Mouse (Mus musculus): Measurements from ENCODE around the gene Cep295.
"Not testable (repeated sequence)": the region's sequence is repeated elsewhere in the genome, so short reads cannot be mapped to it uniquely, and the experiment has no call there.

Gene Cep295

DNA sequence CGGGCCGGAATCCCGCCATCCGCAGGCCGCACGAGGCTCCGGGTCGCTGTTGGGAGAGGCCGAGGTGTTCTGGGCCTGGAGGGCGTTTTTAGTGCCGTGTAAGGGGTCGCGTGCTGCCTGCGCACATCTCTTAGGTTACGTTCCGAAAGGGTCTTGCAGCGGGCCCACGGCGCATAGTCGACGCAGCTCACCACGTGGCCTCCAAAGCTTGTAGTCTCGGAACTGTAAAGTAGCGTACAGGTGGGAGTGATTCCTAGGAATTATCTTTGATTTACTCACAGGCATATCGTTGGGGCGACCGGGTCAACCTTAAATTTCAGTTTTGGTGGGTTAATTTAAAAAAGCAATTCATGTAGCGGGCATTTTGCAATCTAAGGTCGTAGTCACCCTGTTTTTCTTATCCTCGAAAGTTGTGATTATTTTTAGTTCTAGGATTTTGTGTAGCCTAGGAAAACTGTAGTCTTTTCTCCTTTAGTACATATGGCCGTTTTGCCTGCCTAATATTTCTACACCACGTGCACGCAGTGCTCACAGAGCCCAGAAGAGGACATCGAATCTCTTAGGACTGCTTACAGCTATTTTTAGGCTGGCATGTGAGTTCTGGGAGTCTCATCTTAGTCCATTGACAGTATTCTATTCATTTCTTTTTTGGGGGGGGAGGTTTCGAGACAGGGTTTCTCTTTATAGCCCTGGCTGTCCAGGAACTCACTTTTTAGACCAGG lies 51.0 kb downstream of the Cep295 start, which contains the start of gene 4931406C07Rik:
Gene 4931406C07Rik (minus strand): TSS at position 51 of the 722 bp plus-strand sequence.
- DNase-seq, result no peak

DNA sequence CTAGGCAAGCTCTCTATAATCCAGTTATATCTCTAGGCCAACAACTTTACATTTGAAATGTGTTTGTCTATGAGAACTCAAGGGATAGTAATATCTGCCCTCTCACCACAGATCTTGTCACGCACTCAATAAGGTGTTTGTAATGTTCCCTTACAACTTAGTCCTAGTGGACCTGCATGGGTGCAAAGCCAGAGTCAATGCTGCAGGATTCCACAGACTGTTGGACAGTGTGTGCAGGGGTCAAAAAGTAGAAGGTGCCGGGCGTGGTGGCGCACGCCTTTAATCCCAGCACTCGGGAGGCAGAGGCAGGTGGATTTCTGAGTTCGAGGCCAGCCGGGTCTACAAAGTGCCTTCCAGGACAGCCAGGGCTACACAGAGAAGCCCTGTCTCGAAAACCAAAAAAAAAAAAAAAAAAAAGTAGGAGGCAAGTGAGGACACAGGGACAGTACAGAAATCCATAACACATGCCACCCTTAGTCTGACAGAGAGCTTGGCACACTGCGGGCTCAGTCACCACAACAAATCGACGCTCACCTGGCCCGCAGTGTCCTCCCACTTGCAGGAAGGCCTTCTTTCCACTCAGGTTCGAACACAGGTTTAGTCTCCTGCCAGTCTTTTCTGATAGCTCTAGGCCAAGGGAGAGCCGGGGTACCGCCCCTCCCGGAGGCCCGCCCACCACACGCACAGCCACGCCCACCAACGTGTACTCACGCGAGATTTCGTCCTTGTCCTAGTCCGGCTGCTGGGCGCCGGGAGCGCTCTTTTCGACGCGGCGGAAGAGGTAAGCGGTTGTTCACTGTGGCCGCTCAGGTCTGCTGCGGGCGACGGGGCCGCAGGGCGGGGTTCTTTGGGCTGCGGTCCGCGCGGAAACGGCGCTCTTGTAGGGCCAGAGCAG lies 51.8 kb downstream of the Cep295 start, which contains the start of gene Taf1d:
Gene Taf1d (plus strand): TSS at position 712 of the 895 bp plus-strand sequence.
- DNase-seq, result peak; percentile 98

GRCm38 (mm10) chr9:15302881-15303280 lies 54.7 kb downstream of the Cep295 start:
- DNase-seq, result no peak

GRCm38 (mm10) chr9:15302006-15302405 lies 55.6 kb downstream of the Cep295 start:
- not testable (repeated sequence) for DNase-seq

- DNase-seq, result no peak
Measured at GRCm38 (mm10) chr9:15301399-15301798, 56.2 kb downstream of the Cep295 start.

DNA sequence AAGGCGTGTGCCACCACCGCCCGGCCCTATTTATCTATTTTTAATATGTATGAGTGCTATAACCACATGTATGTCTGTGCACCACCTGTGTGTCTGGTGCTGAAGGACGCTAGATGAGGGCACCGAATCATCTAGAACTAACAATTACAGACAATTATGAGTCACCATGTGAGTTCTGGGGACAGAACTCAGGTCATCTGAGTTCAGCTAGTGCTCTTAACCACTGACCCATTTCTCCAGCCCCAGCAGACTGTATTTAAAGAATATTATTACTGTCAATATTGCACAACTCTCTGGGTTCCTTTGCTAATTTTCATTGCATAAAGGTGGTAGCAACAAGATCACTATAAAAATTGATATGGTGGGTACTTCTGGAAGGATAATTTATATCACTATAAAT lies 57.5 kb downstream of the Cep295 start:
- DNase-seq, result no peak

GRCm38 (mm10) chr9:15298451-15298850 lies 59.1 kb downstream of the Cep295 start:
- DNase-seq, result no peak

GRCm38 (mm10) chr9:15297112-15297511 lies 60.5 kb downstream of the Cep295 start:
- no peak for DNase-seq

- no peak for DNase-seq
Measured at GRCm38 (mm10) chr9:15289251-15289650, 68.3 kb downstream of the Cep295 start.

GRCm38 (mm10) chr9:15288402-15288801 lies 69.2 kb downstream of the Cep295 start:
- no peak for DNase-seq

DNA sequence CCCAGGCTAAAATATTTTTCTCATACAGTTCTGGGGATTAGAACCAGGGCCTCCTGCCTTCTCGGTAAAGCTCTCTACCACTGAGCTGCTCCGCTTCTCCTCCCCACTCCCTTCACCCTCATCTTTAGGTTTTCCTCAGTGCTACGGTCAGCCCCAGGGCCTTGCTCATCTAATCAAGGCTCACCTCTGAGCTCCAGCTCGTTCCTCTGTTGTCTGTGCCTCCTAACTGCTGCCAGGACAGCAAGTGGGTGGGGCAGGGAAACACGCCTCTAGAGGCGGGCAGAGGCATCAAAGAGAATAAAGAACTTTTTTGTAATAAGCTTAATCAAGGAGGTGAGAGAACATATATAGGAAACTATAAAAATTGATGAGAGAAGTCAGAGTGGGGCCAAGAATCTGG lies 69.7 kb downstream of the Cep295 start:
- DNase-seq, result no peak

DNA sequence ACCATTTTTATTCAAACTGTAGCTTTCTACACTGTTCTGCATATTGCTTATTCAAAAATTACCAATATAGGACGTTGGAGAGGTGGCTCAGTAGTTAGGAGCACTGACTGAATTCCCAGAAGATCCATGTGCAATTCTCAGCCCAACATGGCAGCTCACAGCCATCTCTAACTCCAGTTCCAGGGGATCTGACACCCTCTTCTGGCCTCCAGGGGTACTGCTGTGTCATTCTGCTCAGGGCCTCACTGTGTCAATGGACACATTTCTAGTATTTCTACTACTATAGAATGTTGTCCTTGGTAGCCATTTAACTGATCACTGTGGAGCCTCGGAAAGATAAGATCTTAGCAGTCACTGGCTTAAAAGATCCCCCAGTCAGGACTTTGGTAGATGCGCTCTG lies 72.1 kb downstream of the Cep295 start:
- DNase-seq, result no peak

DNA sequence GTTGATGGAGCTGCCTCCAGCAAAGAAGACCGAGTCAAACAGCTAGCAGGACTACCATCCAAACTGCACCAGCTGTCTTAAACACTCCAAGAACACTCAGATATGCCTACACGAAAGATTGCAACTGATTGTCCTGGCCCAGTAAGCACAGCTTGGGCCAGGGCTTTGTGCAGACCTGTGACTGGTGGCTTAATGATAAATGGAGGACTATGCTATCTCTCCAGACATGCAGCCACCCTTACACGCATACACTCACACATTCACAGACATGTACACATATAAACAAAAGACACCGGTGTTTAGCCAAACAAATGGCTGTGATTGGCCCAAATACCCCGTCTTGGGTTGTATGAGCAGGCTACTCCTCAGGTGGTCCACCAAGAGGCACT lies 77.1 kb downstream of the Cep295 start:
- no peak for DNase-seq

GRCm38 (mm10) chr9:15279649-15280490 lies 77.7 kb downstream of the Cep295 start, which contains the start of gene Med17:
Gene Med17, minus strand, starts transcription at chr9:15279931.
- DNase-seq, result peak; percentile 91

- no peak for DNase-seq
Measured at GRCm38 (mm10) chr9:15279139-15279648, 78.4 kb downstream of the Cep295 start.

GRCm38 (mm10) chr9:15278343-15278742 lies 79.2 kb downstream of the Cep295 start:
- no peak for DNase-seq

GRCm38 (mm10) chr9:15276855-15277254 lies 80.7 kb downstream of the Cep295 start:
- no peak for DNase-seq

- DNase-seq, result no peak
Measured at GRCm38 (mm10) chr9:15273981-15274380, 83.6 kb downstream of the Cep295 start.
